Mouse (Mus musculus): ENCODE data around the gene Nedd8. TPM values are rescaled to one million over a fixed set of nuclear protein-coding genes. Genes with fewer than 3 reads are reported as not detected.

Nedd8 gene
- polyA plus RNA-seq, 1 experiment from 2014 or later = 322 TPM

DNA sequence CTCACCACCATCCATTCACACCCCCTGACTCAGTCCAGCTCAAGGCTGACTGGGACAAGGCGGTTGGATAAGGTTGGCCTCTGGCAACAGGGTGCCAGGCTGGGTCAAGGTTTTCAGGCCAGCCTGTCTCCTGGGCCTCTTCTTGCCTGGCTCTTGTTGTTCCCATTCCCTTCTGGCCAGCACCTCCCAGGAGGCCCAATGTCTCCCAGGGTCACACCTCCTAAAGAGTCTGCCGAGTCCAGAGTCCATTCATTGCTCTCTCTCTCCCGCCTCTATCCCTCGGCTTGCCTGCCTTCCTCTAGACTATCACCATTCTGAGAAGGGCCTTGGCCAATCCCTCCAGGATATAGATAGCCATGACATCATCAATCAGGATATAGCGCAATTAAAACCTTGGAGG is 13.9 kb downstream of the Nedd8 start:
- Histone ChIP-seq H3K9ac (no peak overlapping the region), H3K4me3 (no peak overlapping the region), H3K27ac (no peak overlapping the region), H3K9me3 (replicated peaks) (no peaks in the 10 kb centered on the region), H3K4me1 (peaks cover 23% of the 10 kb centered on the region), H3K4me2 (no peak overlapping the region), H3K36me3 (peaks cover 33% of the 10 kb centered on the region), H3K27me3 (replicated peaks) (no peaks in the 10 kb centered on the region)
- 88% methylated on average over 5 of the region's 5 CpGs for WGBS (ENCODE audit: insufficient replicate concordance)
- ATAC-seq = no peak

DNA sequence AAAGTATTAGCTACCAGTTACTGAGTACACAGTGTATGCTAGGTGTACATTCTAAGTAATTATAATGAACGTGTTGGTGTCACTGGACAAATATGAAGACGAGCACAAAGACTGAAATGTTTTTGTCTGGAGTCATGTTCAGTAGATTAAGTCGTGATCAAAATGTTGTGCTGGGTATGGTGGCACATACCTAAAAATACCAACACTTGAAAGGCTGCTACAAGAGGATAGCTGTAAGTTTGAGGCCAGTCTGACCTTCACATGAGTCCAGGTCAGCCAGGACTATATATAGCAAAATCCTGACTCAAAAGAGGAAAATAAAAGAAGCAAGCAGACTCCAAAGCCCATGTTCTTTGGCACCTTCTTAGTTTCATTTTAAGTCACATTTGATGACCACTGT is 15.0 kb downstream of the Nedd8 start:
- Histone ChIP-seq H3K9ac (no peak overlapping the region), H3K27ac (no peak overlapping the region), H3K27me3 (replicated peaks) (no peaks in the 10 kb centered on the region; the same call in 1 of the 2 replicates), H3K4me3 (no peak overlapping the region), H3K9me3 (replicated peaks) (no peaks in the 10 kb centered on the region), H3K4me2 (no peak overlapping the region), H3K36me3 (peaks cover 24% of the 10 kb centered on the region), H3K4me1 (peaks cover 23% of the 10 kb centered on the region)
- 72% methylated on average over 3 of the region's 3 CpGs for WGBS (ENCODE audit: insufficient replicate concordance)
- ATAC-seq = no peak

- Histone ChIP-seq H3K27ac (no peak overlapping the region), H3K4me3 (no peak overlapping the region), H3K9ac (no peak overlapping the region), H3K9me3 (replicated peaks) (no peaks in the 10 kb centered on the region), H3K27me3 (replicated peaks) (no peaks in the 10 kb centered on the region; the same call in none of the 2 replicates), H3K4me2 (no peak overlapping the region), H3K4me1 (peaks cover 2% of the 10 kb centered on the region), H3K36me3 (peaks cover 8% of the 10 kb centered on the region)
- 77% methylated on average over 7 of the region's 7 CpGs for WGBS (ENCODE audit: insufficient replicate concordance)
- no peak for ATAC-seq
Measured at GRCm38 (mm10) chr14:55651528-55651927, 20.4 kb downstream of the Nedd8 start.

DNA sequence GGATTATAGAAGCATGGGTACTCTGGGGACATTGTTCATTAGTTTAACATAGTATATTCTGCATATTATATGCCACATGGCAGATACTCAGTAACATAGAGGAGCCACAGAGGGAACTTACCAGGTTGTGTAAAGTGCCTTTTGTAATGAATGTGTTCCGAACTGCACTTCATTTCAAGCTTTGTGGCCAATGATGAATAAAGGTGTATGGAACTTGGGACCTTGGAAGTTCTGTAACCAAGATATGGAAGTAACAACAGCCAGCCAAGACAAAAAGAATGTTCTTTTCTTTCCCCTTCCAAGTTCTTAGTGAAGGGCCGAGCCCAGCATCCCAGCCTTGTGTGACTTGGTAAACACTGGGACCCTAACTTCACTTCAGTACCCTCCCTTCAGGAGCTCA is 22.0 kb downstream of the Nedd8 start, which contains the start of gene Tssk4:
Gene Tssk4, plus strand, starts transcription at position 301 of the 400 bp plus-strand sequence.
- Histone ChIP-seq H3K9ac (no peak within 1 kb of the TSS), H3K27me3 (replicated peaks) (no peaks in the 10 kb centered on the region; the same call in none of the 2 replicates), H3K36me3 (peaks cover 17% of the 10 kb centered on the region), H3K9me3 (replicated peaks) (no peaks in the 10 kb centered on the region), H3K4me1 (peaks cover 17% of the 10 kb centered on the region), H3K4me2 (no peak within 1 kb of the TSS), H3K4me3 (no peak within 1 kb of the TSS), H3K27ac (no peak within 1 kb of the TSS)
- WGBS (ENCODE audit: insufficient replicate concordance) = 76% methylated on average over 2 of the region's 2 CpGs
- no peak for ATAC-seq

DNA sequence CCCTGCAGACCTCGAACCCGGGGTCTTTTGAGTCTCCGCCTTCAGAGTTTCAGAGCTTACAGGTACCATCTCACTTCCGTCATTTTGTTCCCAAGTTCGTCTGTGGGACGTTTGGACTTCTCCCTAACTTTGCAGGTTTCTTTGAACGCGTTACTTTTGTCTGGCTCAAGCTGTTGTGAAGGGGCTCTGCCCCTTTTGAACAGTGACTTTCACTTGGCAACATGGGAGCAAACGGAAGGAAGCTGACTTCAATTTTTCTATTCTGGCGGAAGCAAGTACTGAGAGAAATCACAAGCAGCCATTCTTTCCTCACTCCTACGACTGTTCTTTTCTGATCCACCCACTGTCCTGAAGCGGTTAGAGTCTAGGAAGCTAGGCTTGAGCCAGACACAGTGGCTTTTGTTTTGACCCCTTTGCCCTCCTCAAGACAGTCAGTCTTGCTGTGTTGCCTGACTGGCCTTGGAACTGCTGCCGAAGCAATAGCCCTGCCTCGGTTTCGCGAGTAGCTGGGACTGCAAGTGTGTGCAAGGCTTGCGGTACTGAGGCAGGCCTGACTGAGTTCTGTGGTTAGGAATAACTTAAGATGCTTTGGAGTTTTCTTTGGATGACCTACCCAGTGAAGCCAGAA is 27.5 kb downstream of the Nedd8 start:
- H3K9ac ChIP-seq = peak overlapping the region; percentile 89
- no peaks in the 10 kb centered on the region for H3K27me3 ChIP-seq (replicated peaks)
- H3K4me2 ChIP-seq = peak overlapping the region; percentile 94
- WGBS (ENCODE audit: insufficient replicate concordance) = 22% methylated on average over 17 of the region's 17 CpGs
- no peak for ATAC-seq
- H3K36me3 ChIP-seq = peaks cover 42% of the 10 kb centered on the region
- H3K4me3 ChIP-seq = peak overlapping the region; percentile 94
- peaks cover 42% of the 10 kb centered on the region for H3K4me1 ChIP-seq
- H3K9me3 ChIP-seq (replicated peaks) = no peaks in the 10 kb centered on the region
- H3K27ac ChIP-seq = peak overlapping the region; percentile 91

- ATAC-seq = peak; percentile 87
- H3K4me2 ChIP-seq = peak within 1 kb of the TSS; percentile 94
- H3K9me3 ChIP-seq (replicated peaks) = no peaks in the 10 kb centered on the region
- peak within 1 kb of the TSS; percentile 91 for H3K27ac ChIP-seq
- peaks cover 53% of the 10 kb centered on the region for H3K36me3 ChIP-seq
- H3K4me3 ChIP-seq = peak within 1 kb of the TSS; percentile 94
- no peaks in the 10 kb centered on the region for H3K27me3 ChIP-seq (replicated peaks)
- H3K9ac ChIP-seq = peak within 1 kb of the TSS; percentile 89
- peaks cover 42% of the 10 kb centered on the region for H3K4me1 ChIP-seq
- under 1% methylated on average over 89 of the region's 89 CpGs for WGBS (ENCODE audit: insufficient replicate concordance)
Measured at GRCm38 (mm10) chr14:55643060-55643907, 28.6 kb downstream of the Nedd8 start, which contains the start of gene Tm9sf1. Tm9sf1 (minus strand) TSS chr14:55643806.

GRCm38 (mm10) chr14:55642679-55643059 is 29.3 kb downstream of the Nedd8 start:
- Histone ChIP-seq H3K4me3 (peak overlapping the region; percentile 94), H3K4me2 (peak overlapping the region; percentile 94), H3K27ac (peak overlapping the region; percentile 91), H3K36me3 (peaks cover 59% of the 10 kb centered on the region), H3K4me1 (peaks cover 42% of the 10 kb centered on the region), H3K27me3 (replicated peaks) (no peaks in the 10 kb centered on the region), H3K9me3 (replicated peaks) (no peaks in the 10 kb centered on the region), H3K9ac (peak overlapping the region; percentile 89)
- ATAC-seq = peak; percentile 36; the same call in 1 of the 2 replicates
- 17% methylated on average over 8 of the region's 8 CpGs for WGBS (ENCODE audit: insufficient replicate concordance)

DNA sequence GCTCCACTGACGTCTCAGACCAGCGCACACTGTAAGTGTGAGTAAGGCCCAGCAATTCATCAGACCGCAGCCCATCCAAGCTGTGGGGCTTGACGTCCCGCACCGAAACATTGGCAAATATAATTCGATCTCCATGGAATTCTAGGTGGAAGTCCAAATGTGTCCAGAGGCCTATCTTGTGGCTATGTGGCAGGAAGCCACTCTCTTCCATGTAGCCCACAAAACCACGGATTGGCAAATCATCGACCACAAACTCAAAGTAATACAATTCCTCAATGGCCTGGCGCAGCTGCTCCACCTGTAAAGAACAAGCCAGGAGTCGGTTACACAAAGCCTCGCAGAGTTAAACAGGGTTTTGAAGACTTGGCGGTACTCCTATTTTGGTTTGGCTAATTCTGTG is 30.6 kb downstream of the Nedd8 start:
- Histone ChIP-seq H3K9ac (no peak overlapping the region), H3K4me2 (peak overlapping the region; percentile 6), H3K9me3 (replicated peaks) (no peaks in the 10 kb centered on the region), H3K27ac (no peak overlapping the region), H3K4me3 (no peak overlapping the region), H3K4me1 (peaks cover 40% of the 10 kb centered on the region), H3K36me3 (peaks cover 62% of the 10 kb centered on the region), H3K27me3 (replicated peaks) (no peaks in the 10 kb centered on the region)
- 90% methylated on average over 13 of the region's 13 CpGs for WGBS (ENCODE audit: insufficient replicate concordance)
- no peak for ATAC-seq

- no peak overlapping the region for H3K27ac ChIP-seq
- peak overlapping the region; percentile 6; the same call in 1 of the 2 replicates for H3K4me2 ChIP-seq
- no peaks in the 10 kb centered on the region for H3K9me3 ChIP-seq (replicated peaks)
- H3K4me3 ChIP-seq = no peak overlapping the region
- WGBS (ENCODE audit: insufficient replicate concordance) = 96% methylated on average over 14 of the region's 14 CpGs
- H3K27me3 ChIP-seq (replicated peaks) = no peaks in the 10 kb centered on the region
- no peak for ATAC-seq
- peaks cover 61% of the 10 kb centered on the region for H3K36me3 ChIP-seq
- H3K9ac ChIP-seq = no peak overlapping the region
- peaks cover 40% of the 10 kb centered on the region for H3K4me1 ChIP-seq
Measured at GRCm38 (mm10) chr14:55640816-55641215, 31.1 kb downstream of the Nedd8 start.

DNA sequence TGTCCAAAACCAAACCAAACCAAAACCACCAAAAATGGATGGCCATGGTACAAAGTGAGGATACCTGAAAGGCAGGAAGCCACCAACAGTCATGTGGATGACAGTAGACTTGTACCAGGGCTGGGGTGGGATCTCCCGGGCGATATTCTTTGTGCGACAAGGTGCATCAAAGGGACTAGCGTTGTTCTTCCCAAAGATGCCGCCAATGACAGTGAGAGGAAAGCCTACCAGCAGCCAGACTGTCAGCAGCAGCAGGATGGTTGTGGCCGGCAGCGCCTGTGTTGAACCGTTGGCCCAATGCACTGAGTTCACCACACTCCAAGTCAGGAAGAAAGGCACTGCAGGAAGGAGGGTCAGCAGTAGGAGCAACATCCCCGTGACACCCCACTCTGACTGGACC is 34.1 kb downstream of the Nedd8 start, which contains the start of gene Gm49378:
Gene Gm49378, minus strand, starts transcription at position 101 of the 400 bp plus-strand sequence.
- no peak within 1 kb of the TSS for H3K27ac ChIP-seq
- no peak within 1 kb of the TSS for H3K4me2 ChIP-seq
- H3K4me3 ChIP-seq = no peak within 1 kb of the TSS
- peaks cover 43% of the 10 kb centered on the region for H3K4me1 ChIP-seq
- no peak within 1 kb of the TSS for H3K9ac ChIP-seq
- H3K9me3 ChIP-seq (replicated peaks) = no peaks in the 10 kb centered on the region
- WGBS (ENCODE audit: insufficient replicate concordance) = 89% methylated on average over 9 of the region's 9 CpGs
- no peaks in the 10 kb centered on the region for H3K27me3 ChIP-seq (replicated peaks)
- H3K36me3 ChIP-seq = peaks cover 77% of the 10 kb centered on the region
- no peak for ATAC-seq

- H3K4me2 ChIP-seq = peak within 1 kb of the TSS; percentile 97
- H3K27me3 ChIP-seq (replicated peaks) = no peaks in the 10 kb centered on the region
- H3K4me3 ChIP-seq = peak within 1 kb of the TSS; percentile 69
- peak; percentile 81 for ATAC-seq
- H3K36me3 ChIP-seq = peaks cover 86% of the 10 kb centered on the region
- H3K4me1 ChIP-seq = peaks cover 27% of the 10 kb centered on the region
- WGBS (ENCODE audit: insufficient replicate concordance) = 1% methylated on average over 33 of the region's 33 CpGs
- peak within 1 kb of the TSS; percentile 67 for H3K9ac ChIP-seq
- peak within 1 kb of the TSS; percentile 66 for H3K27ac ChIP-seq
- no peaks in the 10 kb centered on the region for H3K9me3 ChIP-seq (replicated peaks)
Measured at GRCm38 (mm10) chr14:55635523-55636007, 36.4 kb downstream of the Nedd8 start, which contains the start of gene Ipo4. Ipo4 (minus strand) TSS chr14:55635957.
